Comparison of ENCODE assay signal across 16 mouse cellular contexts in the genomic region with DNA sequence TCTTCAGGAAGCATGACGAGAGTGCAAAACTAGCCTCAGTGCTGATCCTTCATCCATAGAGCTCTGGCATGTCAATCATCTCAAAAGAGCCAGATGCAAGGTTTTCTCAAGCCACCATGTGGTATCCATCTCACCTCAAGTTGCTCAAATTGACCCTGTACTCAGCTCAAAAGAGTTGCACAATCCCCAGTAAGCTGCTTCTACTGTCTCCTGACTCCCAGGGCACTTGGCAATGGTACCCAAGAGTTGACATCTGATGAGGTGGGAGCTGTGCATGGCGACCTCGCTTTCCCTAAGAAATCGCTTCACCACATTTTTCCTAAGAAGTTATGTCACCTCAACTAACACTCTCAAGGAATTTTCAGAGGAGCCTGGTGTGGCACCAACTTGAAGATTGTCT.
"Had no signal": no experiment of that assay in that cellular context is flagged by ENCODE, and none has a peak within 500 bp of the region (broad histone marks: within the 10 kb centered on the region; RNA-seq: fewer than 3 reads in every experiment).

No protein-coding gene starts in this region.

- H3K4me2 ChIP-seq: liver, embryonic 13.5 days; midbrain, embryonic 12.5 days; midbrain, embryonic 15.5 days; neural tube, embryonic 12.5 days; neural tube, embryonic 15.5 days had no signal

- H3K4me1 ChIP-seq: liver, embryonic 13.5 days; midbrain, embryonic 12.5 days; midbrain, embryonic 15.5 days; neural tube, embryonic 12.5 days; neural tube, embryonic 15.5 days had no signal

- H3K36me3 ChIP-seq: liver, embryonic 13.5 days; midbrain, embryonic 12.5 days; midbrain, embryonic 15.5 days; neural tube, embryonic 12.5 days; neural tube, embryonic 15.5 days had no signal

- H3K27ac ChIP-seq: kidney, postnatal 0 days; layer of hippocampus, adult 2 months; liver, embryonic 13.5 days; macrophage; midbrain, embryonic 12.5 days; midbrain, embryonic 15.5 days; neural tube, embryonic 12.5 days; neural tube, embryonic 15.5 days had no signal

- H3K4me3 ChIP-seq: layer of hippocampus, adult 2 months; liver, embryonic 13.5 days; midbrain, embryonic 12.5 days; midbrain, embryonic 15.5 days; neural tube, embryonic 12.5 days; neural tube, embryonic 15.5 days had no signal

- DNase-seq: kidney, adult 2 months; kidney, postnatal 25 days; layer of hippocampus, adult 9-11 months; liver, embryonic 13.5 days; right cerebral cortex, postnatal 25 days; spleen, adult 18-20 months; thymus, adult 18-20 months; thymus, postnatal 36 days had no signal

- H3K9me3 ChIP-seq: liver, embryonic 13.5 days; midbrain, embryonic 12.5 days; midbrain, embryonic 15.5 days; neural tube, embryonic 12.5 days; neural tube, embryonic 15.5 days had no signal

- ATAC-seq: intestine, postnatal 0 days; midbrain, embryonic 15.5 days had no signal

- H3K27me3 ChIP-seq: liver, embryonic 13.5 days; midbrain, embryonic 12.5 days; midbrain, embryonic 15.5 days; neural tube, embryonic 12.5 days; neural tube, embryonic 15.5 days had no signal

- H3K9ac ChIP-seq: liver, embryonic 13.5 days; midbrain, embryonic 12.5 days; midbrain, embryonic 15.5 days; neural tube, embryonic 12.5 days; neural tube, embryonic 15.5 days had no signal
